Comparison of ENCODE assay signal across 8 mouse cellular contexts in genomic region chr14:118854371-118855114, GRCm38 (mm10).
DNase-seq lines count a peak whose midpoint lies in the region; ATAC-seq and TF ChIP-seq lines count a peak whose summit lies in the region.

No protein-coding gene starts in this region.

- intact Hi-C loops in left cerebral cortex, postnatal 14 days (cut with DNase I): no loop called here

- H3K4me2 ChIP-seq in embryonic facial prominence, embryonic 13.5 days: peak overlapping the region; percentile 97
- peak overlapping the region; percentile 99 for H3K4me2 ChIP-seq in heart, embryonic 15.5 days
- H3K4me2 ChIP-seq in kidney, postnatal 0 days (ENCODE audit: low read length): peak overlapping the region; percentile 99

- H3K9ac ChIP-seq in embryonic facial prominence, embryonic 13.5 days: peak overlapping the region; percentile 70
- H3K9ac ChIP-seq in heart, embryonic 15.5 days: peak overlapping the region; percentile 40
- H3K9ac ChIP-seq in kidney, postnatal 0 days (ENCODE audit: low read depth, low read length): peak overlapping the region; percentile 52

- H3K4me3 ChIP-seq in embryonic facial prominence, embryonic 13.5 days: peak overlapping the region; percentile 53
- peak overlapping the region; percentile 62 for H3K4me3 ChIP-seq in heart, embryonic 15.5 days
- peak overlapping the region; percentile 50 for H3K4me3 ChIP-seq in kidney, postnatal 0 days (replicated peaks; ENCODE audit: low read depth, low read length)

- peak; percentile 19 to 30 for DNase-seq in left cerebral cortex, postnatal 14 days (ENCODE audit: low spot score in 2 of 2)
- no peak for DNase-seq in left cerebral cortex, adult 8-10 months (ENCODE audit: low spot score in 2 of 2)
- DNase-seq in kidney, postnatal 0 days (ENCODE audit: low spot score): peak; percentile 41
- DNase-seq in lung, postnatal 10 days: peak; percentile 54
- peak; percentile 29 for DNase-seq in ovary, adult 18-20 months (ENCODE audit: low spot score)
- DNase-seq in thymus, postnatal 10 days (ENCODE audit: low spot score in 2 of 2): peak; percentile 17 to 32

- H3K36me3 ChIP-seq in embryonic facial prominence, embryonic 13.5 days: no peaks in the 10 kb centered on the region
- H3K36me3 ChIP-seq in heart, embryonic 15.5 days: no peaks in the 10 kb centered on the region
- H3K36me3 ChIP-seq in kidney, postnatal 0 days (ENCODE audit: insufficient read depth, low read length): no peaks in the 10 kb centered on the region

- H3K27ac ChIP-seq in embryonic facial prominence, embryonic 13.5 days: no peak overlapping the region
- H3K27ac ChIP-seq in heart, embryonic 15.5 days: no peak overlapping the region
- no peak overlapping the region; the same call in 1 of the 2 replicates for H3K27ac ChIP-seq in kidney, postnatal 0 days

- 1% methylated on average over 43 of the region's 48 CpGs for WGBS in embryonic facial prominence, embryonic 13.5 days
- 2% methylated on average over 48 of the region's 48 CpGs for WGBS in heart, embryonic 15.5 days
- 3% methylated on average over 48 of the region's 48 CpGs for WGBS in kidney, postnatal 0 days

- H3K27me3 ChIP-seq in embryonic facial prominence, embryonic 13.5 days: peaks cover 18% of the 10 kb centered on the region
- H3K27me3 ChIP-seq in heart, embryonic 15.5 days: peaks cover 28% of the 10 kb centered on the region
- no peaks in the 10 kb centered on the region for H3K27me3 ChIP-seq in kidney, postnatal 0 days (ENCODE audit: insufficient read depth, low read length)

- peak; percentile 53; the same call in 1 of the 2 replicates for ATAC-seq in embryonic facial prominence, embryonic 13.5 days (ENCODE audit: insufficient number of reproducible peaks, insufficient read depth, low FRiP score, low TSS enrichment, low read depth)
- peak; percentile 77 for ATAC-seq in heart, embryonic 15.5 days (replicated peaks; ENCODE audit: insufficient number of reproducible peaks, insufficient read depth, low FRiP score, low read depth)
- peak; percentile 43; the same call in 1 of the 2 replicates for ATAC-seq in kidney, postnatal 0 days (replicated peaks; ENCODE audit: low FRiP score, low read depth)

- no peak for TF ChIP-seq CTCF in kidney, postnatal 0 days (IDR thresholded peaks at IDR 0.05; ENCODE audit: low read depth)

- no peaks in the 10 kb centered on the region for H3K9me3 ChIP-seq in embryonic facial prominence, embryonic 13.5 days
- no peaks in the 10 kb centered on the region for H3K9me3 ChIP-seq in heart, embryonic 15.5 days (replicated peaks)
- H3K9me3 ChIP-seq in kidney, postnatal 0 days (replicated peaks; ENCODE audit: low read length): no peaks in the 10 kb centered on the region

- H3K4me1 ChIP-seq in embryonic facial prominence, embryonic 13.5 days: peaks cover 13% of the 10 kb centered on the region
- H3K4me1 ChIP-seq in heart, embryonic 15.5 days (replicated peaks): peaks cover 13% of the 10 kb centered on the region
- peaks cover 12% of the 10 kb centered on the region for H3K4me1 ChIP-seq in kidney, postnatal 0 days (replicated peaks; ENCODE audit: insufficient read depth, low read length)

Comparison
In these comparisons a context has a peak if more than half of its experiments do, and no peak if none do; other contexts are left out.
1. DNase-seq: peak in left cerebral cortex, postnatal 14 days (2 of 2), kidney, postnatal 0 days (single experiment), lung, postnatal 10 days (single experiment), ovary, adult 18-20 months (single experiment) and thymus, postnatal 10 days (2 of 2); none in left cerebral cortex, adult 8-10 months (0 of 2).
2. Peak in every context shown above with its lines, with median percentiles within 50 percentile points of each other: ATAC-seq, H3K4me2 ChIP-seq, H3K4me3 ChIP-seq and H3K9ac ChIP-seq.